Mouse (Mus musculus) liver, embryonic 14.5 days (tissue): ENCODE results near the gene Zdhhc22. TPM values are rescaled to one million over a fixed set of nuclear protein-coding genes. Genes with fewer than 3 reads are reported as not detected.

Experiments used
- ATAC-seq: fragments of 200-750 bp; cut with Nextera tagmentation; 2 replicates; pipeline ENCODE4 v1.8.0; 2017; ENCODE audit warnings: moderate number of reproducible peaks, mild to moderate bottlenecking, moderate library complexity; ENCODE audit not compliant: insufficient read depth
- DNase-seq, 3 experiments: peaks; one replicate each; pipeline ENCODE4 v3.0.0-alpha.2; 2012 to 2013; ENCODE audit warnings: low read depth in 3 of 3, low spot score in 3 of 3
- H3K27ac ChIP-seq: fragments of 300-500 bp; sonication (generic); 2 replicates; pipeline ENCODE4 v1.5.1; 2014; ENCODE audit warnings: moderate library complexity, mild to moderate bottlenecking, control low read depth, inconsistent platforms
- H3K27me3 ChIP-seq: fragments of 300-500 bp; sonication (generic); 2 replicates; pipeline ENCODE4 v1.6.1; 2014; ENCODE audit warnings: mild to moderate bottlenecking, low read length, moderate library complexity; ENCODE audit not compliant: control insufficient read depth, insufficient read depth
- H3K36me3 ChIP-seq: fragments of 300-500 bp; sonication (generic); replicated peaks from 2 replicates; pipeline ENCODE4 v1.6.1; 2014; ENCODE audit warnings: low read depth; ENCODE audit not compliant: control insufficient read depth, insufficient read depth
- H3K4me1 ChIP-seq, 2 experiments: fragments of 200-500 bp in 1 of 2; fragments of 300-500 bp in 1 of 2; sonication (generic) in 1 of 2; replicated peaks; 2 replicates each; pipeline ENCODE4 v1.6.1; 2012 to 2014; ENCODE audit warnings: antibody characterized with exemption in 1 of 2, inconsistent platforms in 1 of 2, low read length in 1 of 2; ENCODE audit not compliant: control insufficient read depth in 2 of 2, insufficient read depth in 2 of 2
- H3K4me2 ChIP-seq: fragments of 300-500 bp; sonication (generic); 2 replicates; pipeline ENCODE4 v1.6.1; 2014; ENCODE audit warnings: low read depth, mild to moderate bottlenecking, control low read depth, moderate library complexity
- H3K4me3 ChIP-seq, 2 experiments: fragments of 200-500 bp in 1 of 2; fragments of 300-500 bp in 1 of 2; sonication (generic) in 1 of 2; 2 replicates each; pipeline ENCODE4 v1.5.1; 2012 to 2014; ENCODE audit warnings: low read depth in 2 of 2, low read length in 2 of 2, mild to moderate bottlenecking in 2 of 2, control low read depth in 1 of 2, inconsistent platforms in 1 of 2, moderate library complexity in 1 of 2; ENCODE audit not compliant: insufficient read depth in 1 of 2
- H3K9ac ChIP-seq: fragments of 300-500 bp; sonication (generic); replicated peaks from 2 replicates; pipeline ENCODE4 v1.6.1; 2014; ENCODE audit warnings: mild to moderate bottlenecking, control low read depth, moderate library complexity
- H3K9me3 ChIP-seq: fragments of 300-500 bp; sonication (generic); 2 replicates; pipeline ENCODE4 v1.6.1; 2016; ENCODE audit warnings: low read length, mixed read lengths; ENCODE audit not compliant: control insufficient read depth
- CTCF ChIP-seq: IDR thresholded peaks from 2 replicates; pipeline ENCODE4 v1.5.1; 2016; ENCODE audit warnings: antibody characterized with exemption, low read depth, control low read depth
- EP300 ChIP-seq: IDR thresholded peaks from 2 replicates; pipeline ENCODE4 v1.6.1; 2016; ENCODE audit warnings: antibody characterized with exemption, low read depth
- WGBS: fragments of 180-500 bp; shearing (Covaris S2); extraction: QIAGEN DNeasy Blood & Tissue Kit; methylation state at CpG from one replicate; pipeline ENCODE4 v1.1.7; 2014; ENCODE audit not compliant: insufficient replicate concordance; 5-methylcytosine and 5-hydroxymethylcytosine counted together
- polyA plus RNA-seq, 2 experiments: library from polyadenylated mRNA; depleted of rRNA in 1 of 2; stranded (reverse) in 1 of 2; unstranded in 1 of 2; fragments of >200 nt; fragmentation: Nextera tagmentation in 1 of 2; extraction: Ambion mirVana in 1 of 2; gene quantifications; 2 replicates each; pipeline versions ENCODE4 v1.2.1 to v1.2.3; 2012 to 2014

The Zdhhc22 gene
- polyA plus RNA-seq, 2 experiments, result not detected

GRCm38 (mm10) chr12:87027391-87027790, 37.2 kb upstream of the Zdhhc22 start:
- Histone ChIP-seq H3K27ac (no peak overlapping the region), H3K9me3 (no peaks in the 10 kb centered on the region), H3K4me3 (no peak overlapping the region), H3K27me3 (peaks cover 7% of the 10 kb centered on the region), H3K36me3 (no peaks in the 10 kb centered on the region), H3K4me1 (no peaks in the 10 kb centered on the region), H3K9ac (no peak overlapping the region), H3K4me2 (no peak overlapping the region)
- TF ChIP-seq EP300 (no peak), CTCF (no peak)
- no peak for ATAC-seq
- DNase-seq, result no peak
- WGBS, result 43% methylated on average over 5 of the region's 5 CpGs

- Histone ChIP-seq H3K4me3 (no peak overlapping the region), H3K4me1 (no peaks in the 10 kb centered on the region), H3K4me2 (no peak overlapping the region), H3K27ac (no peak overlapping the region), H3K9me3 (no peaks in the 10 kb centered on the region), H3K9ac (no peak overlapping the region), H3K27me3 (peaks cover 7% of the 10 kb centered on the region), H3K36me3 (no peaks in the 10 kb centered on the region)
- no peak for TF ChIP-seq CTCF
- no peak for TF ChIP-seq EP300
- WGBS, result 19% methylated on average over 8 of the region's 8 CpGs
- ATAC-seq (no peak), DNase-seq (no peak)
Measured at GRCm38 (mm10) chr12:87026871-87027240, 36.6 kb upstream of the Zdhhc22 start.

- no peak overlapping the region for H3K27ac ChIP-seq
- H3K4me3 ChIP-seq, result no peak overlapping the region
- no peaks in the 10 kb centered on the region for H3K9me3 ChIP-seq
- no peak overlapping the region for H3K9ac ChIP-seq
- DNase-seq (peak in 2 of 3 experiments; percentile 11 to 16), ATAC-seq (no peak)
- TF ChIP-seq EP300, result no peak
- peak; percentile 16; the same call in 1 of the 2 replicates for TF ChIP-seq CTCF
- no peak overlapping the region for H3K4me2 ChIP-seq
- WGBS, result 6% methylated on average over 30 of the region's 30 CpGs
- H3K4me1 ChIP-seq, result no peaks in the 10 kb centered on the region
- H3K36me3 ChIP-seq, result no peaks in the 10 kb centered on the region
- peaks cover 7% of the 10 kb centered on the region for H3K27me3 ChIP-seq
Measured at GRCm38 (mm10) chr12:87026109-87026870, 36.1 kb upstream of the Zdhhc22 start.

- Histone ChIP-seq H3K27me3 (peaks cover 7% of the 10 kb centered on the region), H3K4me3 (no peak overlapping the region), H3K27ac (no peak overlapping the region), H3K9me3 (no peaks in the 10 kb centered on the region), H3K4me2 (no peak overlapping the region), H3K9ac (no peak overlapping the region), H3K36me3 (no peaks in the 10 kb centered on the region), H3K4me1 (no peaks in the 10 kb centered on the region)
- ATAC-seq (no peak), DNase-seq (no peak)
- no peak for TF ChIP-seq CTCF
- TF ChIP-seq EP300, result no peak
- WGBS, result 47% methylated on average over 3 of the region's 3 CpGs
Measured at GRCm38 (mm10) chr12:87023456-87023855, 33.2 kb upstream of the Zdhhc22 start.

- TF ChIP-seq EP300 (no peak), CTCF (no peak)
- ATAC-seq (no peak), DNase-seq (no peak)
- Histone ChIP-seq H3K27ac (no peak overlapping the region), H3K4me1 (no peaks in the 10 kb centered on the region), H3K27me3 (peaks cover 6% of the 10 kb centered on the region), H3K4me3 (no peak overlapping the region), H3K9me3 (no peaks in the 10 kb centered on the region), H3K9ac (no peak overlapping the region), H3K4me2 (no peak overlapping the region), H3K36me3 (no peaks in the 10 kb centered on the region)
- WGBS, result 69% methylated on average over 2 of the region's 2 CpGs
Measured at GRCm38 (mm10) chr12:87022006-87022405, 31.8 kb upstream of the Zdhhc22 start.
